19 mouse cellular contexts compared by ENCODE assay signal in the genomic region with DNA sequence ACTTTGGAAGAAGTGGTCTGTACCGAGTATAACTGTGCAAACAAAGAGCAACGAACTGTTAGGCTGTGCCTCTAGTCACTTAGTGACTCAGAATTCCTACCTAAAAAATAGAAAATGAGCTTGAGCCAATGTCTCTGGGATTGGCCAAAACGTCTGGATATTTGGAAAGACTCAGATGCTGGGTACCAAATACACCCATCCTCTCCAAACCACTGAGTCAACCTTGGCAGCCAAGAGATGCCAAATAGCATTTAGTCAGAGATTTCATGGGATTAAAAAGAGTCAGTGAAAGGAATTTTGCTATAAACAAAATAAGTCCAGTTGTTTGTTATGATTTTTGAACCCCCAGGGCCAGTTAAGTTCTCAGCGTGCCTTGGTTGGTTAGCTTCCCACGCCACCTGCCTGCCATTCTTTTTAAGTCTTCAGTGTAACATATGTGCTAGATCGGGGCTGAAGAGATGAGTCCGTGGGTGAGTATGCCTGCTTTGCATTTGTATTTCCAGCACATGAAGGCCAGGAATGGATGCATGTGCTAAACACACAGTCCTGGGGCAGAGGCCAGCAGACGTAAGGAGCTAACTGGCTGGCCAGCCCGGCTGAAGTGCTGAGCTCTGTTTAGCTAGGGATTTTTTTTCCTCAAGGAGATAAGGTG. TPM values are rescaled to one million over a fixed set of nuclear protein-coding genes. Genes with fewer than 3 reads are reported as not detected.
DNase-seq lines count a peak whose midpoint lies in the region.
"Had no signal": no experiment of that assay in that cellular context is flagged by ENCODE, and none has a peak within 500 bp of the region (broad histone marks: within the 10 kb centered on the region; RNA-seq: fewer than 3 reads in every experiment).

No protein-coding gene starts in this region.

- intact Hi-C loops in left cerebral cortex, postnatal 10 days (cut with DNase I), result no loop called here
- intact Hi-C loops in left cerebral cortex, postnatal 14 days (cut with DNase I), result no loop called here

- DNase-seq in left cerebral cortex, adult 11 months (ENCODE audit: low spot score), result peak; percentile 7
- DNase-seq in left cerebral cortex, postnatal 10 days (ENCODE audit: extremely low spot score in 1 of 2, low spot score in 2 of 2), result no peak
- peak; percentile 62 for DNase-seq in brain, adult 2 months (ENCODE audit: low read depth, low spot score)
- peak; percentile 12 to 55 for DNase-seq in left cerebral cortex, postnatal 14 days (ENCODE audit: low spot score in 2 of 2)
- DNase-seq in telencephalon, adult 2 months (ENCODE audit: low read depth, low spot score), result peak; percentile 60
- no peak for DNase-seq in heart, postnatal 4 days
- DNase-seq in adrenal gland, adult 8-10 months, result no peak
- DNase-seq: adrenal gland, postnatal 10 days; cerebellum, adult 2 months; cerebellum, postnatal 25 days; forebrain, postnatal 0 days; kidney, adult 8-10 months; kidney, postnatal 25 days; lung, embryonic 14.5 days had no signal

RNA-seq across cellular contexts. Expression of gene Lhx8, which starts 36.5 kb away (rescaled TPM):
- total RNA-seq in left cerebral cortex, postnatal 10 days (2021), result 1 to 10 TPM in 1 of 2 experiments, under 1 TPM in 1; 0.81 to 1.7 TPM
- total RNA-seq in left cerebral cortex, postnatal 14 days (2021), result 1 to 10 TPM in 1 of 2 experiments, not detected in 1; 1.4 TPM
- total RNA-seq in heart, postnatal 4 days (2021), result not detected
- total RNA-seq in adrenal gland, adult 8-10 months (2022), result under 1 TPM in 3 of 4 experiments, not detected in 1; 0.31 to 0.55 (median 0.38) TPM
- total RNA-seq: ES-E14; hematopoietic stem cell, adult 5-6 weeks; layer of hippocampus, adult 2 months; megakaryocyte, adult 5-6 weeks; monocyte, adult 5-6 weeks had no signal

Comparison
In these comparisons a context has a peak if more than half of its experiments do, and no peak if none do; other contexts are left out.
1. DNase-seq: peak in left cerebral cortex, adult 11 months (single experiment), brain, adult 2 months (single experiment), left cerebral cortex, postnatal 14 days (2 of 2) and telencephalon, adult 2 months (single experiment); none in left cerebral cortex, postnatal 10 days (0 of 2), heart, postnatal 4 days (single experiment) and adrenal gland, adult 8-10 months (single experiment).